Mouse (Mus musculus) liver, embryonic 15.5 days (tissue): ENCODE results near the gene Lipc. TPM values are rescaled to one million over a fixed set of nuclear protein-coding genes. Genes with fewer than 3 reads are reported as not detected.
A peak's percentile ranks its signal among the peaks of the same experiment; 100 is the strongest.

Experiments used
- ATAC-seq: fragments of 200-750 bp; cut with Nextera tagmentation; 2 replicates; pipeline ENCODE4 v1.8.0; 2017; ENCODE audit warnings: moderate number of reproducible peaks, mild to moderate bottlenecking, moderate library complexity; ENCODE audit not compliant: insufficient read depth
- H3K27ac ChIP-seq: fragments of 300-500 bp; sonication (generic); replicated peaks from 2 replicates; pipeline ENCODE4 v1.5.1; 2015; ENCODE audit warnings: mild to moderate bottlenecking, inconsistent platforms
- H3K27me3 ChIP-seq: fragments of 300-500 bp; sonication (generic); 2 replicates; pipeline ENCODE4 v1.6.1; 2015; ENCODE audit warnings: mild to moderate bottlenecking, inconsistent platforms
- H3K36me3 ChIP-seq: fragments of 300-500 bp; sonication (generic); replicated peaks from 2 replicates; pipeline ENCODE4 v1.6.1; 2015; ENCODE audit warnings: moderate library complexity, mild to moderate bottlenecking, inconsistent platforms
- H3K4me1 ChIP-seq: fragments of 300-500 bp; sonication (generic); replicated peaks from 2 replicates; pipeline ENCODE4 v1.6.1; 2015; ENCODE audit warnings: inconsistent platforms
- H3K4me2 ChIP-seq: fragments of 300-500 bp; sonication (generic); 2 replicates; pipeline ENCODE4 v1.6.1; 2015; ENCODE audit warnings: moderate library complexity, mild to moderate bottlenecking, inconsistent platforms
- H3K4me3 ChIP-seq: fragments of 300-500 bp; sonication (generic); replicated peaks from 2 replicates; pipeline ENCODE4 v1.5.1; 2015; ENCODE audit warnings: mild to moderate bottlenecking, inconsistent platforms
- H3K9ac ChIP-seq: fragments of 300-500 bp; sonication (generic); 2 replicates; pipeline ENCODE4 v1.6.1; 2015; ENCODE audit warnings: moderate library complexity, mild to moderate bottlenecking, inconsistent platforms
- H3K9me3 ChIP-seq: fragments of 300-500 bp; sonication (generic); replicated peaks from 2 replicates; pipeline ENCODE4 v1.6.1; 2016; ENCODE audit warnings: inconsistent platforms
- WGBS: fragments of 180-500 bp; shearing (Covaris S2); methylation state at CpG from one replicate; pipeline ENCODE4 v1.1.7; 2015; ENCODE audit warnings: mixed read lengths; ENCODE audit not compliant: insufficient replicate concordance; 5-methylcytosine and 5-hydroxymethylcytosine counted together
- polyA plus RNA-seq: library from polyadenylated mRNA; unstranded; fragments of >200 nt; fragmentation: Nextera tagmentation; extraction: Ambion mirVana; gene quantifications from 2 replicates; pipeline ENCODE4 v1.2.1, GENCODE M21; 2015

Gene Lipc
- polyA plus RNA-seq, 1 experiment from 2014 or later: 39.5 TPM

DNA sequence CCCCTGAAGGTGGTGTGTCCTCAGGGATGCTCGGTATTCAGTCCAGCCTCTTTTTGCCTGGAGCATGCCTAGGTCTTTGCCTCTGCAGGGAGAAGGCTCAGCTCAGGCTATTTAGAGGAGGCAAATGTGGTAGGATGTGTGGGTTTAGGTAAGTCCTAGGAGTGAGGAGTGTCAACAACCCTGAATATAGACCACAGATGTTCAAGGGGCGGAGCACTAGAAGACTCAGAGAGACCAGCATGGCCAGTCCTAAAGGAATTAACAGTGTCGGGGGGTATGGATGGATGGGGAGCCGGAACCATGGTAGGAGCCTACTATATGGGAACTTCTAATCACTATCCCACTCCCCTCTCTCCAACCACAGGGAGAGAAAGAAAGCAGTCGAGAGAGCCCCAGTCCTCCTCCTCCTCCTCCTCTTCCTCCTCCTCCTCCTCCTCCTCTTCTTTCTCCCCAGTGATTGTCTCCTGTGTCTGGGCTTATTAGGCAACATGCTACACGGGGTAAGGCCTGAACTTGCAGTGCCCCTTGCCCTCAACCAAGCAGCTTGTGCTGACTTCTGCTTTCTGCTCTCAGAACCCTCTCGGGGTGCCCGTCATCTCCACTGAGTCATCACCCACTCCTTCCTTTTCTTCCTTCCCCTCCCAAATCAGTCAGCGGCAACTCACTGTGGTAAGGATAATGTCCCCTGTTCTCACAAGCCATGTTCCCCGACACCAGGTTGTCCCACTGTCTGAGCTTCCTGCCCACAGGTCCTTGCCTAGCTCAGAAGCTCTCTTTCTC lies 113.7 kb downstream of the Lipc start:
- Histone ChIP-seq H3K4me2 (peak overlapping the region; percentile 19; the same call in 1 of the 2 replicates), H3K9ac (peak overlapping the region; percentile 37)
- no peak for ATAC-seq

DNA sequence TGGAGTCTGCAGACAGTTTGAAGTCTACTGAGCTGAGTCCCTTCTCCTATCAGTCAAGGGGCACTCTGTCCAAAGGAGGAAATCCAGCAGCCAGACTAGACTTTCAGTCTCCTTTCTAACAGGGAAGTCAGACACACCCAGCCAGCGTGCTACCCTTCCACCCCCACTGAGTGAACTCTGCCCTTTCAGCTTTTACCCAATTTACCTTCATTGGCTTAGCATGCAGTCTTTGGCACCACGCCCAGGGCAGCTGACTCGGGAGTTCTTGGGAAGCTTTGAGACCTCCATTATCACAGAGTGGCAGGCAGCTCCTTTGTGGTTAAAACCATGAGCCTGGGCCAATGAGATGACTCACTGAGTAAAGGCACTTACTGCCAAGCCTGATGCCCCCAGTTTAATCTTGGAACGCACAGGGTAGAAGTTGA lies 117.3 kb downstream of the Lipc start:
- 2% methylated on average over 4 of the region's 4 CpGs for WGBS
- peak overlapping the region; percentile 19 for H3K4me3 ChIP-seq
- peak overlapping the region; percentile 64 for H3K9ac ChIP-seq
- H3K27me3 ChIP-seq: no peaks in the 10 kb centered on the region
- no peaks in the 10 kb centered on the region for H3K9me3 ChIP-seq
- H3K36me3 ChIP-seq: no peaks in the 10 kb centered on the region
- H3K4me2 ChIP-seq: peak overlapping the region; percentile 62
- peak; percentile 93 for ATAC-seq
- H3K27ac ChIP-seq: peak overlapping the region; percentile 100
- peaks cover 95% of the 10 kb centered on the region for H3K4me1 ChIP-seq

More for the DNA sequence above, 113.7 kb downstream of the Lipc start:
- H3K27ac ChIP-seq: peak overlapping the region; percentile 100
- peaks cover 100% of the 10 kb centered on the region for H3K4me1 ChIP-seq
- 39% methylated on average over 10 of the region's 10 CpGs for WGBS
- no peaks in the 10 kb centered on the region for H3K36me3 ChIP-seq
- no peaks in the 10 kb centered on the region for H3K27me3 ChIP-seq
- H3K4me3 ChIP-seq: no peak overlapping the region
- H3K9me3 ChIP-seq: no peaks in the 10 kb centered on the region

- peak overlapping the region; percentile 19 for H3K4me3 ChIP-seq
- peak; percentile 1; the same call in 1 of the 2 replicates for ATAC-seq
Observed at GRCm38 (mm10) chr9:70834217-70834616, 117.8 kb downstream of the Lipc start.

GRCm38 (mm10) chr9:70833111-70833908 lies 118.7 kb downstream of the Lipc start:
- peak overlapping the region; percentile 56; the same call in 1 of the 2 replicates for H3K9ac ChIP-seq
- H3K9me3 ChIP-seq: no peaks in the 10 kb centered on the region
- H3K4me1 ChIP-seq: peaks cover 92% of the 10 kb centered on the region
- H3K36me3 ChIP-seq: no peaks in the 10 kb centered on the region
- H3K4me2 ChIP-seq: peak overlapping the region; percentile 27; the same call in 1 of the 2 replicates
- H3K27me3 ChIP-seq: no peaks in the 10 kb centered on the region
- H3K27ac ChIP-seq: peak overlapping the region; percentile 100
- H3K4me3 ChIP-seq: no peak overlapping the region
- no peak for ATAC-seq
- 49% methylated on average over 6 of the region's 6 CpGs for WGBS

More at GRCm38 (mm10) chr9:70834217-70834616, 117.8 kb downstream of the Lipc start:
- H3K27ac ChIP-seq: peak overlapping the region; percentile 100
- peaks cover 95% of the 10 kb centered on the region for H3K4me1 ChIP-seq
- H3K4me2 ChIP-seq: peak overlapping the region; percentile 62
- WGBS: 48% methylated on average over 3 of the region's 3 CpGs
- no peaks in the 10 kb centered on the region for H3K36me3 ChIP-seq
- H3K27me3 ChIP-seq: no peaks in the 10 kb centered on the region
- H3K9me3 ChIP-seq: no peaks in the 10 kb centered on the region
- peak overlapping the region; percentile 56 for H3K9ac ChIP-seq

GRCm38 (mm10) chr9:70832231-70832630 lies 119.8 kb downstream of the Lipc start:
- Histone ChIP-seq H3K36me3 (no peaks in the 10 kb centered on the region), H3K27ac (peak overlapping the region; percentile 100), H3K9ac (no peak overlapping the region), H3K4me1 (peaks cover 81% of the 10 kb centered on the region), H3K27me3 (no peaks in the 10 kb centered on the region), H3K4me2 (no peak overlapping the region), H3K9me3 (no peaks in the 10 kb centered on the region), H3K4me3 (no peak overlapping the region)
- ATAC-seq: no peak
- 66% methylated on average over 7 of the region's 7 CpGs for WGBS

DNA sequence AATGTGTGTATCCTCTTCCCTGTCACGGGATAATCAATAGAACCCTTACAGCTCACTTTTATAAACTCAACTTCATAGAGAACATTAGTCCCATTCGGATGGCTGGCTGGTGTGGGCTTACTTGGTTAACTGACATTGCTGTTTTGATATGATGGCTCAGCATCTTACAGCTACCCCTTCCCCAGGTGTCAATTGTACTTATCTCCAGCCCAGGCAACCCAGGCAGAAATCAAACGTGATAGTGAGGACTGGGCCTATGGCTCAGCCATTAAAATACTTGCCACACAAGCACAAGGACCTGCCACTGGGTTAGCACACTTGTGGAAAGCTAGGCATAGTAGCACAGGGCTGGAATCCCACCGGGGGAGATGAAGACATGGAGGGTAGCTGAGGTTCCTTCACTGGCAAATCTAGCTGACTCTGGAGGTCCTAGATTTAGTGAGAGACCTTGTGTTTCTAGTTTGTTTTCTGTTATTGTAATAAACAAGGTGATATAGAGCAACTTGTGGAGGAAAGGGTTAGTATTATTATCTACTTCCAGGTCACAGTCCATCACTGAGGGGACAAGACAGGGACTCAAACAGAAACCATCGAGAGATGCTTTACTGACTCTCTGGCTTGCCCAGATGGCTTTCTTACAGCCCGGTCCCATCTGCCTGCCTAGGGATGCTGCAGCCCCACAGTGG lies 121.0 kb downstream of the Lipc start:
- Histone ChIP-seq H3K4me2 (no peak overlapping the region), H3K9ac (no peak overlapping the region), H3K4me3 (no peak overlapping the region), H3K4me1 (peaks cover 69% of the 10 kb centered on the region), H3K36me3 (no peaks in the 10 kb centered on the region), H3K27me3 (no peaks in the 10 kb centered on the region), H3K9me3 (no peaks in the 10 kb centered on the region), H3K27ac (peak overlapping the region; percentile 19; the same call in 1 of the 2 replicates)
- WGBS: 62% methylated on average over 6 of the region's 6 CpGs
- no peak for ATAC-seq

DNA sequence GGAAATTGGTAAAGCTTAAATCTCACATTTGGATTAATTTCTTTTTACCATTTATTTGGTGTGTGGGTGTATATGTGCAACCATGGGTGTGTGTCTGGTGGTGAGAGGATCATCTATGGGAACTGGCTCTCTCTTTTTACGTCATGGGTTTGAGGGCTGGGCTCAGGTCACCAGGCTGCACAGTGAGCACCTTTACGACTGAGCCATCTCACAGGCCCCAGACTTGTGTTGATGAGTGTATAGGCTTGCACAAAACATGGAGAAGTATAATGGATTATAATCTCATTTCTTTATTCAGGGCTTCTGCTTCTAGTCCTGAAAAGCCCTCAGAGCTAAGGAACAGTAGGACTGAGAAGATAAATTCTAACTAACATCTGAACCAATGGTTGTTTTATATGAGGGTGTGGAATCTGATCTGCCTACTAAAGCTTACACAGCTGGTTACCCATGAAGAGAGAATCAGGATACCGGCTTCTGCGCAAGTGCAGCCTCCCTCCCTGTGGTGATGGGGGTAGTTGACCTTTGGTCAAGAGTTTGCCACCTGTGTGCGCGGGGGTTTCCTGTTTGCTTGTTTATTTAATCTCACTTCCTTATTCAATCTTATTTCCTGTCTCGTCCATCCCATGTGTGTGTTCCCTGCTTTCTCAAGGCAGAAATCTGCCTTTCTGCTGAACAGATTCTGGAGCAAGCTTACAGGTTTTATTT lies 122.1 kb downstream of the Lipc start:
- no peaks in the 10 kb centered on the region for H3K9me3 ChIP-seq
- H3K9ac ChIP-seq: no peak overlapping the region
- ATAC-seq: no peak
- H3K4me1 ChIP-seq: peaks cover 58% of the 10 kb centered on the region
- H3K27me3 ChIP-seq: no peaks in the 10 kb centered on the region
- 67% methylated on average over 7 of the region's 7 CpGs for WGBS
- H3K27ac ChIP-seq: no peak overlapping the region
- H3K36me3 ChIP-seq: no peaks in the 10 kb centered on the region
- H3K4me2 ChIP-seq: no peak overlapping the region
- H3K4me3 ChIP-seq: no peak overlapping the region

GRCm38 (mm10) chr9:70827911-70828310 lies 124.1 kb downstream of the Lipc start:
- Histone ChIP-seq H3K36me3 (0 out of 2 replicates have a peak, but pooled peaks cover 2% of the 10 kb centered on the region), H3K27me3 (no peaks in the 10 kb centered on the region), H3K4me1 (peaks cover 54% of the 10 kb centered on the region), H3K9ac (no peak overlapping the region), H3K4me3 (no peak overlapping the region), H3K4me2 (no peak overlapping the region), H3K9me3 (no peaks in the 10 kb centered on the region), H3K27ac (peak overlapping the region; percentile 57)
- peak; percentile 49 for ATAC-seq
- 54% methylated on average over 6 of the region's 6 CpGs for WGBS

- H3K27ac ChIP-seq: no peak overlapping the region; the same call in 1 of the 2 replicates
- no peak overlapping the region for H3K9ac ChIP-seq
Observed at GRCm38 (mm10) chr9:70824103-70824502, 127.9 kb downstream of the Lipc start.

DNA sequence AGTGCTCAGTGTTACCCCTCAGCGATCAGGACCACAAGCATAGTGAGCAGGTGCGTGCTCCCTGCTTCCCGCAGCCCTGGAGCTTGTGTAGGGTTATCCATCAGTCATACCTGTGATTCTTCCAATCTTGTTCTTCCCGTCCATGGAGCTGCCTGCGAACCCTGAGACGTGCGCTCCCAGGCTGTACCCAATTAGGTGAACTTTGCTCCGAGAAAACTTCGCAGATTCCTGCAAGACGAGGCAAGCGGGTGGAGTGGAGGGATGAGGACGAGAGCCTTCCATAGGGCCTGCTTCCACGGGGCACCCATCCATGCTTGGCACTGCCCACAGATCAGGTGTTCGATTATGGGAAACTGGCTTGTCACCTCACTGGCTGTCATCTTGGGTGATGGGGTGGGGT lies 133.3 kb downstream of the Lipc start:
- H3K4me2 ChIP-seq: no peak overlapping the region
- 0 out of 2 replicates have a peak, but pooled peaks cover 6% of the 10 kb centered on the region for H3K36me3 ChIP-seq
- H3K27ac ChIP-seq: no peak overlapping the region
- H3K9ac ChIP-seq: no peak overlapping the region
- no peaks in the 10 kb centered on the region for H3K27me3 ChIP-seq
- H3K4me1 ChIP-seq: peaks cover 14% of the 10 kb centered on the region; the same call in 1 of the 2 replicates
- no peaks in the 10 kb centered on the region for H3K9me3 ChIP-seq
- ATAC-seq: no peak
- 81% methylated on average over 14 of the region's 14 CpGs for WGBS
- H3K4me3 ChIP-seq: no peak overlapping the region

More at GRCm38 (mm10) chr9:70824103-70824502, 127.9 kb downstream of the Lipc start:
- Histone ChIP-seq H3K4me3 (no peak overlapping the region), H3K4me1 (peaks cover 21% of the 10 kb centered on the region), H3K27me3 (no peaks in the 10 kb centered on the region), H3K9me3 (no peaks in the 10 kb centered on the region), H3K36me3 (0 out of 2 replicates have a peak, but pooled peaks cover 6% of the 10 kb centered on the region), H3K4me2 (no peak overlapping the region)
- no peak for ATAC-seq
- 66% methylated on average over 3 of the region's 3 CpGs for WGBS
